Mouse (Mus musculus): Measurements from ENCODE around the gene Olfr521. TPM values are rescaled to one million over a fixed set of nuclear protein-coding genes. Genes with fewer than 3 reads are reported as not detected.

Gene Olfr521
- not detected for polyA plus RNA-seq (2017; shearing (Covaris generic))

DNA sequence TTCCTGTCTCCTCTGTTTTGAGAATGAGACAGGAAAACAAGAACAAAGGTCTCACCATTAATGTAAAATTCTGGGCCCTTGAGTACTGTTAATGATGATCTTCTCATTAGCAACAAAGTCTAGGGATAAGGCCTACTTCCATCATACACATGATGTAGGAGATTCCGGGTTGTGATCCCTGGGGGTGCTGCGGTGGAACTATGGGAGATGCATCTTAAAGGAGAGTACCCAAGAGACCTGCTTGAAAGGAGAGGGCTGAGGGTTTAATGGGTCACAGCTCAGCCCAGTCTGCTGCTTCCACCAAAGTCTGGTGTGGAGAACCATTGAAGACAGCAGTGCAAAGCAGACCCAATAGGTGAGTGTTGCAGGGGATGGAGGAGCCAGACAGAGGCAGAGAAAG, at the start of gene Olfr521:
Gene Olfr521 (plus strand): TSS at position 301 of the 400 bp plus-strand sequence.

DNA sequence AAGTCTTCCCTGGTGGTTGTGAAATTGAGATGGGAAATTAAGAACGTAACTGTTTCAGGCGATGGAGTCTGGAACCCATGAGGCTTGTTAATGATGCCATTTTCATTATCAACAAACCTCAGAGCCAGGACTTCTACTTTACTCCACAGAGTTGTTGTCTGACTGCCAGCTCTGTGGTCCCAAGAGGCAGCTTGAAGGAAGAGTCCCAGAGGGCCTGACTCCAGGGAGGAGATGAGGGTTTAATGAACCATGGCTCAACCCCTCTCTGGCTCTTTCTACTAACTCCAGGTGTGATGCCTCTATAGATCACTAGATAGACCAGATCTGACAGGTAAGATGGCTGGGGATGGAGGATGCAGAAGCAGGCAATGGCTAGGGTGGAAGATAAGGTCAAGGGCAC, 33.3 kb upstream of the Olfr521 start, which contains the start of gene Olfr520:
Gene Olfr520 (plus strand): TSS at position 301 of the 400 bp plus-strand sequence.

Other genes with a start within 250 kb of the Olfr521 start
- gene Arrb1, start 228.0 kb upstream of the Olfr521 start, polyA plus RNA-seq (2017; shearing (Covaris generic)), result 20.5 TPM
- 0.10 TPM for gene Tpbgl, start 136.4 kb upstream of the Olfr521 start, polyA plus RNA-seq (2017; shearing (Covaris generic))
- 0.77 TPM for gene Slco2b1, start 52.2 kb upstream of the Olfr521 start, polyA plus RNA-seq (2017; shearing (Covaris generic))
- not detected for gene Olfr520, start 33.2 kb upstream of the Olfr521 start, polyA plus RNA-seq (2017; shearing (Covaris generic))
- gene Neu3, start 64.9 kb downstream of the Olfr521 start, polyA plus RNA-seq (2017; shearing (Covaris generic)), result 39.6 TPM
- gene Xrra1, start 95.6 kb downstream of the Olfr521 start, polyA plus RNA-seq (2017; shearing (Covaris generic)), result 0.16 TPM
- 517 TPM for gene Spcs2, start 100.0 kb downstream of the Olfr521 start, polyA plus RNA-seq (2017; shearing (Covaris generic))
- gene Rnf169, start 216.9 kb downstream of the Olfr521 start, polyA plus RNA-seq (2017; shearing (Covaris generic)), result 4.4 TPM
- gene Chrdl2, start 242.7 kb downstream of the Olfr521 start, polyA plus RNA-seq (2017; shearing (Covaris generic)), result not detected

All from inflammation-experienced regulatory T-cells, adult 16 weeks (primary cell).